Mouse (Mus musculus) CD8-positive naive resting alpha-beta T cell, adult 2 months (primary cell): ENCODE measurements around the gene Cacna1e.

ENCODE experiments used
- DNase-seq, 2 experiments: peaks; one replicate each; pipeline ENCODE4 v3.0.0; 2022; ENCODE audit warnings: low read depth in 2 of 2, low spot score in 2 of 2

Cacna1e gene

DNA sequence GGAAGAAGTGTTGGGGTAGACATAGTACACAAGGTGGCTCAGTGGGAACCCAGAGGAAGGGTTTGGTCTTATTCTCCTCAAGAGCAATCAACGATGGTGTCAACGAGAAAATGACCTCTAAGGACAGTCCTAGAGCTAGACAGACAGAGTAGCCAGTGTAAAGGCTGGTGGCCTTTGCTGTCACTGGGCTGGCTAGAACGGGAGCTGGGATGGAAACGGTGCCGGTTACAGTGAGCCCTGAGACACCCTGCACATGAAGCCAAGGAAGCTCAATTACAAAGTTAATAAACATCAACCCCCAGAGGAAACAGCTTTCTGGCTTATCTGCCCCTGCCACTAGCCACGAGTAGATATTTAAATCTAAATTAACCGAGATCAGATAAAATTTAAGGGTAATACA lies 168.7 kb downstream of the Cacna1e start:
- DNase-seq = no peak

DNA sequence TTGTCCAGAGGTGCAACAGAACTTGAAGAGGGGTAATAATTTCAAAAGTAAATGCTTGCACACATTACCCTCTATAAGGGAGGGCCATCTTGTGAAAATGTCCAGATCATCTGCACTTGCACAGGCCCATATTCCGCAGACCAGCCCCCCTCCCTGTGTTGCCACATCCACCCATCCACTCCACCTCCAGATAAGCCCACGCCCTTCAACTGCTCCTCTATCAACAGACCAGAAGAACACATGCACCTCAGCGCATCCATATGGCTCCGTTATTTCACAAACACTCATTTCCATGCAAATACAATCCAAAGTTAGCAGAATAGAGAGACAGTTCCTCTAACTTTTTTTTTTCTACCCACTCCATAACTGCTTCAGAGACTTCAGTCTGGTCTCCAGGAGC lies 171.6 kb downstream of the Cacna1e start:
- no peak for DNase-seq

DNA sequence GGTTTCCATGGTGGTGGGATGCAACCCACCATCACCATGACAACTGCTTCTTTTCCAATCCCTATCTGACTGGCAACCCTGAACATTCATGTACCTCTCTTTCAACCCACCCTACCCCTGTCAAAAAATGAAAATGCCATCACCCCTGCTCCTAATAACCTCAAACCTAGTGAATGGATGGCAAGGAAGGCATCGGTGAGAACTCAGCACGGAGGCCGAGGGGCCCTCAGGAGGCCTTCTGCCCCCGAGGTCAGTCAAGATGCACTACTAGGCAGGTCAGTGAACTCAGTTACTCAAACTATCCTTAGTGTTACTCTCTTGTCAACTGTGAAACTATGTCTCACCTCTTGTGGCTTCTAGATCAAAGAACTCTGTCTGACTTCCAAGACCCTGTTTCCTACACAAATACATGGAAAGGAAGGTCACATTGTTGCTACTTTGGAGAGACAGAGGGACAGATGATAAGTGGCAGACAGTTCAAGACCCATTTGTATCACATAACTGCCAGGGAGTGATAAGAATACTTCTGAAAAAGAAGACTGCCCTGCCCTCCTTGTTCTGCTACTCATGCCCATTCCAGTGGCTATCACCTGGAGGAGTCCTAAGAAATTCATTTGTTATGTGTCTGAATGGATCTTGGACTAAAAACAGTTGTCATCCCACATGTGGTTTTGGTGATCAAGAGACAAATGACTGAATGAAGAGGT lies 176.6 kb downstream of the Cacna1e start:
- DNase-seq = no peak

DNA sequence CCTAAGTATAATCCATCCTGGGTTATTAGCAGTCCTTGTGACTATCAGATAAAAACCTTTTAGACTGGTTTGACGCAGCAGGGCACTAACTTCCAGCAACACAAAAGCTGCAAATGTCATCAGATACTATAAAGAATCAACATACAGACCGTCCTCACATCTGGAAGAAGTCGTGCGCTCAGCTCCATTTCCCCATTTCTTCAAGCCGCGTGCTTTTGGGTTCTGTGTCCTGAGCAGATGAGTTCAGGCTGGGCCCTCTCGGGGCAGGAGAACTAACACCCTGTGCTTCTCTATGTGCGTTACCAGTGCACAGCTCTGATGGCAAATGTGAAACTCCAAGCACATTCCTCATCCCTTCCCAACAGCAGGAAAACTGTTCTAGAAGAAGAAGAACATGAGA lies 177.3 kb downstream of the Cacna1e start:
- no peak for DNase-seq

DNA sequence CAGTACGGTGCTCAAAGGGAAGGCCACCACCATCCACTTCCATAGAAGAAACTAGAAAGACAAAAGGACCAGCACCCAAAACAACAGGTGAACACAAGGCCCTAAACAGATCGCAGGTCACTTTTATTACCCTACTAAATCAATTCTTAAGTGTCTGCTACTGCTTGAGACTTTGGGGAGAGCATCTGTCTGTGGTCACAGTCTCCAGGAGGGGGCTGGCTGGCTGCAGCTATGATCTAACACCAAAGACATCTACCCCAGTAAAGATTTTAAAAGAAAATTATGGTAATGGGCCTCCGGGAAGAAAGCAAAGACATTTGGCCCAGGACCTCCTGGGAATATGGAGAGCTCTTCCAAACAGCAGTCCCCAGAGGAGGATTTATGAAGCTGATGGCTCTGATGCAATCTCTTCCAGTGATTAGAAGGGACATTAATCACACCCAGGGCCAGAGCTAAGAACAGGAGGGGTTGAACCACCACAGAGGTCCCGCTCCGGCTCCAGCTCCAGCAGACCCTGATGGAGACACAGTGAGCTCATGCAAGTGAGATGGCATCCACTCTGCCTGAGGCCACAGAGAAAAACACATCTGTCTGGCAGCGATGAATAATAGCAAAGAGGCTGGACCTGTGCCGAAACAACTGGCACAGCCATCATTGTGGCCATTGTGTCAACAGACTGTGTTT lies 178.3 kb downstream of the Cacna1e start:
- DNase-seq = no peak

DNA sequence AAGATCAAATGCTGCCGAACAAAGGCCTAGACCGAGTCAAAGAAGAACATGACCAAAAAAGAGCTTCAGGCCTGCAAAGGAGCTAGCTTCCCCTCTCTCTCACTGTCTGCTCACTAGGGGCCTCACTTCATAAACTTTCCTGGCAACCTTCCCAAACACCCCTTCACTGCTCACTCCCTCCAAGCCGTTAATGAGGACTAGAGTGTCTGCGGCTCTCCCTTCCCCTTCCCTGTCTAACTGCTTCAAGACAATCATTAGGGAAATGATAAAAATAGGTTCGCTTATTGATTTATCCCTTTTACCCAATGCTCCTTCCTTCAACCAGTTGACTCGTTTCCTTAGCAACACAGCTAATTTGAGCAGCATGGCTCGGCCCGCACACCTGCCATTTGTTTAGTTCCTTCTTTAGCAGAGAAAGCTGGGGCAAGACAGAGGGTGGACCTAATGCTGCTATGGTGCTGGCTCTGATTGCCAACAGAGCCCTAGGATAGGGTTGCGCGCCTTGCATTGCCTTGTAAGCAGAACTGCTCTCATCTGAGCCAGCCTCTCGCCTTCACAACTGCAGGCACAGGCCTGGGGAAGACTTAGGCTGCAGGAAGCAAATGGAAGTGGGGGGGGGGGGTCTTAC lies 179.6 kb downstream of the Cacna1e start:
- DNase-seq = no peak

DNA sequence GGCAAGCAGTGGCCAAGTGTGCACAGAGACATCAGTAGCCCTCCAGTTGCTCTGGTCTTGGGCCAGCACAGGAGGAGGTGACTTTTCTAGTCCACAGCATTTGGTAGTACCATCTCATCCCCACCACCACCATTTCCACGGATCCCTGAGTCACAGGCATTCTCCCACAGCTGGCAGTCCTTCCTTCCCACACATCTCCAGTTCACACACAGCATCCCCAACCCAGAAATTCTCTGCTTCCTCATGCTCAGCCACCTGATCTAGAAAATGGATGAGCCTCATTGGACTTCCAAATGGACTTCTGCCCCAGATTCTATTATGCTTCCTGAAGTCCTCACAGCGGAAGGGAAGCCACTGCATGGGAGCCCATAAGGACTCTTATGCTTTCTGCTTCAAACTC lies 181.7 kb downstream of the Cacna1e start:
- no peak for DNase-seq

DNA sequence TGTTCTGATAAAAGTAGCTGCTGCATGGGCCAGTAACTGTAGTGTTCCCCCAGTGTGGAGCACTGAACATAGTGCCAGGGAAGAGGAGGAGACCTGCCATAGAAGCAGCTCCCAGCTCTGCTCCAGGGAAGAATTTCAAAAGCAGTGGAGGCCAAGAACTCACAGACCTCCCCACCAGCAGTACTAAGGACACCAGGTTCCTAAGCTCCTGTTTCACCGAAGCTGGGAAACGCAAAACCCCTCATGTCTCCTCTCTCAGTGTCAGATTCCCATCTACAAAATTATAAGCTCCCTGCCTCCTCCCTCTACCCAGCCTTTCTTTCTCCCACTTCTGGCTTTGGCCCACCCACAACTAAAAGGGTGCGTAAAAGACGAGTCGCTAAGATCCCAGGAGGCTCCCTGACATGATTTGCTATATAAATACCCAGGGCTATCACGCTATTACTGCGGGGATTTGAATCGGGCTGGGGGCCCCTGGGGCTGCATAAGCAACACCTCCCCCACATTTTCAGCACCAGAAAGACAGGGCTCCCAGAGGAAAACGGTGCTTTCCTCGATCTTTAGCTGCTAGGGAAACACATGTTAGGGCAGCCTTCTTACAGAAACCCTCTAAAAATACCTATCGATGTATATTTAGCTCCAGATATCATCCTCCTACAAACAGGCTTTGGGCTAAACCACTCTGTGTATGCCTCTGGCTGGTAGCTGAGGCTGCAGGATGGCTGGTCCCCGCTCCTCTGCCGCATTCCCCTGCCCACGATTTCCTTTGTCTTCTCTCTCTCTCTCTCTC lies 195.2 kb downstream of the Cacna1e start:
- DNase-seq = no peak

DNA sequence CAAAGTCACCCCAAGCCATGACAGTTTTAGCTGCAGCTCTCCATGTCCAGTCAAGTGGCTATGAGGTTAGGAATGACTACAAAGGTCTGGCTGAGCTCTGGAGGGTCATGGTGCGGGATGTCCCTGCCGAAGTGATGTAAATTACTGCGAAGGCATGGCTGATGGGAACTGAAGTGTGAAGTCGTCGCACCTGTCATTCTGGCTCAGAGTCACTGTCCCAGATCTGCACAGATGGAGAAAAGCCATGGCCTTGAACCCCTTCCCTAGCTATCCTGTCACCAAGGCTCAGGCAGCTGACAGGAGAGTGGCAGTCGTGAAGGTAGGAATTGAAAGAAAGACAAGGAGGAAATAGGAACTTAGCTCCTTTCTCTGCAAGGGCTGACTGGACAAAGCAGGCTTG lies 197.4 kb downstream of the Cacna1e start:
- DNase-seq = no peak

DNA sequence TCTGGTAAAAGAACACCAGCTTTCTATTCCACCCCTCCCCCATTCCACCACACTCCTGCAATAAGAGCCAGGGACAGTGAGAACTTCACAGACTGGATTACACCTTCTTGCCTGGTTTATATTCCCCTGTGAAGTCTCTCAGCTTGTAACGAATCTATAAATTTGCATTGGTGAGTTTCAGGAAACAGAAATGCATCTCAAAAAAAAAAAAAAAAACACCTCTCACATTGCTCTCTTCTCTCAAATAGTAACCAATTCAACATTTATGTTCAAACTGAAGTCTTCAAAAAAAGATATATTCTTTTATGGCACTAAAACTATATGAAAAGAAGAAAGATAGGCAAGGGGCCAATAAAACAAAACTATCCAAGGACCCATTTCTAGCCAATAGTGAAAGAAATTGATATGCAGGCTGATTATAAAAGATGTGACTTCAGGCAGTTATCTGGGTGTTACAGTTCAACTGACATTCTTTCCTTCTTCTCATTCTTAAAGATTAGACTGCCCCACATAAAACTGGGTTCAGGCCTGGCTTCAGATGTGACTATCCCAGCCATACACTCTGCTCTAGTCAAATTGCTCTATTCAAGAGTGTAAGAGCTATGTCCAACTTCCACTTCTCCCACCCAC lies 200.7 kb downstream of the Cacna1e start:
- no peak for DNase-seq

DNA sequence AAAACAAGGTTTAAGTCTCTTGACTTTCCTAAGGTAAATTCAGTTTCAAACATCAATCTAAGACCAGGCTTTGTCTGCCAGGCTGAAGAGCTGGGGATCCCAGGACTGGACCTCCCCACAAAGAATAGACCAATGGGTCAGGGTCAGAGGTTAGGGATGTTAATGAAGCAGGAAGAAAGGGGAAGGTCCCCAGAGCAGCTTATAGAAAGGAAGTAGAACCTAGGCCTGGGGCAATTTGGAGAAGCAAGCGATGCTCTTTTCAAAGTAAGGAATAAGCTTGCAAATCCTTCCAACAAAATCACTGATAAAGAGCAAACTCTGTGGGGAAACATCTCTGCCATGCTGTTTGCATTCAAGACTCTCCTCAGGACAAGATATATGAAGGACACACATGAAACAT lies 205.3 kb downstream of the Cacna1e start:
- no peak for DNase-seq

DNA sequence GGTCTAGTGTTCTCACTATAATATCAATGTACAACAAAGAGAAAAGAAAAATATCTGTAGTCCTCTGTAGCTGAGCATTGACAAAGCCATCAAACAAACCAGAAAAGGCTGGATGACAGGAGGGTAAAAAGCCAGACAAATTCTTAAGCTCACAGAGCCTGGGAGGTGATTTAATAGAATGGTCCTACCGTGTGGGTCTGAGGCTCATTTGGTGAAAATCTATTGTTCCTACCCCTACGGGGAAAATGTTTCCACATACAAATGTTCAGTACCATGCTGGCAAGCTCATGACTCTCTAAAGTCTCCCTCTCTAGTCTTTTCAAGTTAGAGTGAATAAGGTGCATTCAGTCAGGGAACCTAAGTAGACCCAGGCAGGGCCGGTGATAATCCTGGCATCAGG lies 206.2 kb downstream of the Cacna1e start:
- no peak for DNase-seq

DNA sequence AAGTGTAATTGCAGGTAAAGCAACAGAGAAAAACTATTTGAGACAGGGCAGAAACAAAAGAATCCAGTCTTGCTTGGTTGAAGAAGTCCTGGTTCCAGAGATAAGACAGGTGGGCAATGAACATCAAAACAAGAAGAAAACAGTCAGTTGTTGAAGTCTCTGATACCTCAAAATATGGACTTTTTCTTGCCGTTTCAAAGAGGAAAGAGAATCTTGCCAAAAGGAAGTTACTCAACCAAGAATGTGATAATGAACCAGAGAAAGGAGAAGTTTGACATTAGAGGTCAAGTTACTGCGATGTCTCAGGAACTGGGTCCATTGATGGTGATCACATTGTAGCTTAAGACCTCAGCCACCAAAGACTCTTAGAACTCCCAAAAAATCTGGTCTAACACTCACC lies 206.6 kb downstream of the Cacna1e start:
- no peak for DNase-seq

DNA sequence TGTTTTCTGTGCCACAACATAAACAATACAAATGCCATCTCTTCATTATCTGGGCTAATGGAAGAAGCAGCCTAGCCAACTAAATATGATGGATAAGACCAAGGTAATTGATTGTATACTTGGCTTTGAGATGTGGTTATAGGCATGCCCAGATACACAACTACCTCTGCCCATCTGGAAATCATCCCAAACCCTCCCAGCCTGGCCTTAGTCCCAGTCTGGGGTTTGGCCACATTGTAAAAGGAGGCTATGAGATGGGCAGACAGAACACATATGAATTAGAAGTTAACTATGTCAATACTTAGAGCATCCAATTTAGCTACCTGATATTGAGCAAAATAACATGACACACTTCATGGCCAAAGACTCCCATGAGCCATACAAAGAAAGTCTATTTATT lies 220.6 kb downstream of the Cacna1e start:
- DNase-seq = no peak

DNA sequence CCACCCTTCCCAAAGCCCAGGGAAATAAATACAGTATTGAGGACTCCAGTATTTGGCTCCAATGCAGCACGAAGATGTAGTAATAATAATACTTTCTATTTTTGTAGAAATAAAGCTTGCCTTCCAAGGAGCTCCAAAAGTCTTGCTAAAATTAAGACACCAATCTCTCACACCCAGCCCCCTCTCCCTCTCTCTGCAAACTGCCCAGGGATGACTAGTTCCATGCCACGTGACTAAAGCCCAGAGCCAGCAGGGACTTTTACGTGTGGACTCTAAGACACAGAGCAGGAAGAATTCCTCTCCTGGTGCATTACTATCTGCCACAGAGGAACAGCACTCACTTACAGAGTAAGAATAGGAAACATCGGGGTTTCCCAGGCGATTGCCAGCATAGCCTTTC lies 222.3 kb downstream of the Cacna1e start:
- no peak for DNase-seq

DNA sequence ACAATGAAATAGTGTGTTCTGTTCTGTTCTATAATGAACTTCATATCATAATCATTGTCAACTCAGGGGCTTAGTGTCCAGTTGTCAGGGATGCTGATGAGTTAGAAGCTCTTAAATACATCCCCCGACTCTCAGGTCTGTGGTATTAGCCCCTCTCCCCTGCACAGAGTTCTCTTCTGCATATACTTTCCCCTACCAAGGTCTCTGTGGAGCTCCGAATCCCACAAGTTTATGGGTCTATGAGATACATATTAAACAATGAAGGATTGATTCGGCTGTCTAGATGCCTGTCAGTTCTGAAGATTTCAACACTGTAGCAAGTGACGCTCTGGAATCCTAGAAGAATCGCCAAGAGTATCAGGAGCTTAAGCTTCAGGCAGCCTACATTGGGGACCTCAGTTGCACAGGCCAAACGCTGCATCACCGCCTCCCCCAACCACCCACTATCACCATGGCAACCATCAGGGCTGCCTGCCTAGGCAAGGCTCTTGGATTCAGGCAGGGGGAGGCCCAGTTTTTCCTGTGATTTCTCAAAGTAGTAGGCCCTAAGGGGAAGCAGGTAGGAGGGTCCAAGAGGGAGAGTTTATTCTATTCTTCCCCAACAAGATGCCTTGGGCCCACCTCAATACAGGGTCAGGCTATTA lies 223.0 kb downstream of the Cacna1e start:
- DNase-seq = no peak

DNA sequence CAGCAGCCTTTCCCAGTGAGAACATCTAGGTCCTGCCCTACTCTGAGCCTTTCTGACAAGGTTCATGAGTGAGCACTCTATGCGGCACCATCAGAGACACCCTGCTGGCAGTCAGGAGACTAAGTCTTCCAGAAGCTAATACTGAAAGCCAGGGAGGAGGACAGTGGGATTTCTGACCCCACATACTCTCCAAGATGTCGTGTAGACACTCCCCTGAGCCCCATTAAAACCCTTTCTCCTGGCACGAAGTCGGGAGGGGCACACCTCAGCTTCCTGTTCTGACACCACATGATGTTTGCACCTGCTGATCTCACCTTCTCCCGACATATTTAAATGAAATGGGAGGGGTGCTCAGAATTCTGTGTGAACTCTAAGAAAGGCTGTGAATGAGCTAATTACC lies 226.9 kb downstream of the Cacna1e start:
- DNase-seq = no peak

DNA sequence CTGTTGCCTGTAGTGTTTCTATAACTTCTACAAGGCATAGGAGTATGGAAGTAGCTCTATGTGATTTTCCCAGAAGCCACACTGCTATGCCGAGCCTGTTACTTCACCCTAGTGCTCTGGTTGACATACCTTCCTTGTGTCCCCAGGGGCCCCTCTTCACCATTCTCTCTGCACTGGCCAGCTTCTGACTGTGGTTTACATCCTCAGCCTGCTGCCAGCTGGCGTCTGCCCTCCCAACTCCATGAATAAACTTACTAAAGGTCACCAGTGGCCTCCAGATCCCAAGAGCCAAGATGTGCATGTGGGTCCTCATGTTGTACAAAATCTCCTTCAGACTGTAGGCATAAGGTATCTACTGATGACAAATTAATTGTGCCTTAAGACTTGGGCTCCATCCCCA lies 230.3 kb downstream of the Cacna1e start:
- DNase-seq = no peak

DNA sequence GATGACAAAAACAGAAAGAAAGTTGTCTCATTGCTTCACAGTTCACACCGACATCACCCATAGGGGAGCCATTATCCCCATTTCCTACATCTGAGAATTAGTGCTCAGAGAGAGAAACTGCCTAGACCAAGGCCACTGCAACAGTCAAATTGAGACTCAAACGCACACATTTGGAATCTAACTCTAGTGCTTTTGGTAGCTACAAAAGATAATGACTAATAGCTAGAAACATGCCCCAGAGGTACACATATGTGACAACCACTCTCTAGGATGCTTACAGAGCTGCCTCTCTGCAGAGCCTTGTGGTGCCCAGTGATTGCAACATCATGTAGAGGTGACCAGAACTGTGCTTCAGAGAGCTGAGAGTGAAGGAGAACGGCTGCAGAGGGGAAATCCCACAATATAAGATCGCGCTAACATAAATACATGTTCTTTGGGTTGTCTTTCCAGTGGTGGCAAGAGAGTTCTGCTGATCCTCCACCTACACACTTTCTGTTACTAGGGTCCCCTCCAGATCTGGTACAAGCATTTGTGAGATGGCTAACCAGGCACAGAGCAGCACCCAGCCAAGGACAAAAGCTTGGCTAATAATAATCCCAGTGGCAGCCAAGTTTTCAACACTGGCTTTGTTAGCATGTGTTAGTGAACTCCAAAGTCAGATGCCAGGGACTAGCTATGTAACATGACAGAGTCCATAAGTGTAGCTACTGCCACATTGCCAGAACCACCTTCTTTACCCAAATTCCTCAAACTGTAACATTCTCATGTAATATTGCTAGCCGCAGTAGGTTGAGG lies 237.9 kb downstream of the Cacna1e start:
- no peak for DNase-seq

DNA sequence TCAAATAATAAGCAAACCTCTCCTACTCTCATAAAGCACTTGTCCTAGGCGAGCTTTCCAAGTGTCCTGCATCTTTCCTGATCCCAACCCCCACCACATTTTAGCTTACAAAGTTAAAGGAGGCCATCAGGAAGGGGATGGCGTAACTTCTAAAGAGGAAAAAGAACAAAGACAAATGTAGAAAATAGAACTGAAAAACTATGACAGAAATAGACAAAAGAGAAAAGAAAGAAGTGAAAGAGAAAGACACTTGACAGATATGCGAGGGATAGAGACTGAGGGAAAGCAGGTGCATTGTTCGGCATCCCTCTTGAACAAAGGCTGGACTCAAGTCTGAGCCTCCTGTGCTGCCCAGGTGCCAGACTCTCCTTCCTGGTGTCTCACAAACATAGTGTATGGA lies 246.5 kb downstream of the Cacna1e start:
- no peak for DNase-seq
